Mouse (Mus musculus) heart, embryonic 11.5 days (tissue): ENCODE data around the gene Flvcr2. TPM values are rescaled to one million over a fixed set of nuclear protein-coding genes. Genes with fewer than 3 reads are reported as not detected.

Experiments used
- ATAC-seq: fragments of 200-750 bp; cut with Nextera tagmentation; replicated peaks from 2 replicates; pipeline ENCODE4 v1.8.0; 2017; ENCODE audit warnings: moderate library complexity; ENCODE audit not compliant: insufficient number of reproducible peaks, low FRiP score, low TSS enrichment
- H3K27ac ChIP-seq: fragments of 300-500 bp; sonication (generic); 2 replicates; pipeline ENCODE4 v1.5.1; 2014; ENCODE audit warnings: mild to moderate bottlenecking, low read depth, low read length
- H3K27me3 ChIP-seq: fragments of 300-500 bp; sonication (generic); 2 replicates; pipeline ENCODE4 v1.6.1; 2014; ENCODE audit warnings: mild to moderate bottlenecking, low read length, mixed read lengths; ENCODE audit not compliant: control insufficient read depth, insufficient read depth
- H3K36me3 ChIP-seq: fragments of 300-500 bp; sonication (generic); 2 replicates; pipeline ENCODE4 v1.6.1; 2014; ENCODE audit warnings: mild to moderate bottlenecking, low read length, moderate library complexity, mixed read lengths; ENCODE audit not compliant: control insufficient read depth, insufficient read depth
- H3K4me1 ChIP-seq: fragments of 300-500 bp; sonication (generic); 2 replicates; pipeline ENCODE4 v1.6.1; 2014; ENCODE audit warnings: low read length; ENCODE audit not compliant: control insufficient read depth, insufficient read depth
- H3K4me2 ChIP-seq: fragments of 300-500 bp; sonication (generic); 2 replicates; pipeline ENCODE4 v1.6.1; 2014; ENCODE audit warnings: mild to moderate bottlenecking, moderate library complexity
- H3K4me3 ChIP-seq: fragments of 300-500 bp; sonication (generic); 2 replicates; pipeline ENCODE4 v1.5.1; 2014; ENCODE audit warnings: low read depth, low read length
- H3K9ac ChIP-seq: fragments of 300-500 bp; sonication (generic); 2 replicates; pipeline ENCODE4 v1.6.1; 2014; ENCODE audit warnings: mild to moderate bottlenecking, low read depth, low read length, moderate library complexity
- H3K9me3 ChIP-seq: fragments of 300-500 bp; sonication (generic); replicated peaks from 2 replicates; pipeline ENCODE4 v1.6.1; 2016; ENCODE audit warnings: low read length; ENCODE audit not compliant: control insufficient read depth
- WGBS: fragments of 180-500 bp; shearing (Covaris S2); extraction: QIAGEN DNeasy Blood & Tissue Kit; methylation state at CpG from one replicate; pipeline ENCODE4 v1.1.7; 2014; ENCODE audit not compliant: insufficient replicate concordance; 5-methylcytosine and 5-hydroxymethylcytosine counted together
- polyA plus RNA-seq: library from polyadenylated mRNA; unstranded; fragments of >200 nt; fragmentation: Nextera tagmentation; extraction: Ambion mirVana; gene quantifications from 2 replicates; pipeline ENCODE4 v1.2.1, GENCODE M21; 2014

Flvcr2 gene
- polyA plus RNA-seq, 1 experiment from 2014 or later, result 5.8 TPM

DNA sequence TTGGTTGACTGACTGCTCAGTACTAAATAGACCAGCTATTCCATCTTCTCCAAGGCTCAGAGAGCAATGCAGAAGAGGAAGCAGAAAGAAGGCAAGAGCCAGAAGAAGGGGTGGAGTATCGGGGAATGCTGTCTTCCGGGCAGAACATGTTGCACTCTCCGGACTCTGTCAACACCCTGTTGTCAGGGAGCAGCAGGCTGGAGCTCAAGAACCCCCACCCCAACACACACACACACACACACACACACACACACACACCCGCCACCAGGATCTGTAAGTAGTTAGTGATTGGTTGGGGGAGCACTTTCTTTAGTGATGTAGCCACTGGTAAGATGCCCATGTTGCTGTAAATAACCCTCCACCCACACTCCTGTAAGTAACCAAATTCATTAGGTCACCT lies 21.0 kb upstream of the Flvcr2 start:
- Histone ChIP-seq H3K9ac (no peak overlapping the region), H3K36me3 (no peaks in the 10 kb centered on the region), H3K9me3 (no peaks in the 10 kb centered on the region), H3K27me3 (no peaks in the 10 kb centered on the region), H3K27ac (no peak overlapping the region), H3K4me2 (no peak overlapping the region), H3K4me1 (peaks cover 6% of the 10 kb centered on the region; the same call in 1 of the 2 replicates), H3K4me3 (no peak overlapping the region)
- no peak for ATAC-seq
- WGBS, result 36% methylated on average over 4 of the region's 4 CpGs

DNA sequence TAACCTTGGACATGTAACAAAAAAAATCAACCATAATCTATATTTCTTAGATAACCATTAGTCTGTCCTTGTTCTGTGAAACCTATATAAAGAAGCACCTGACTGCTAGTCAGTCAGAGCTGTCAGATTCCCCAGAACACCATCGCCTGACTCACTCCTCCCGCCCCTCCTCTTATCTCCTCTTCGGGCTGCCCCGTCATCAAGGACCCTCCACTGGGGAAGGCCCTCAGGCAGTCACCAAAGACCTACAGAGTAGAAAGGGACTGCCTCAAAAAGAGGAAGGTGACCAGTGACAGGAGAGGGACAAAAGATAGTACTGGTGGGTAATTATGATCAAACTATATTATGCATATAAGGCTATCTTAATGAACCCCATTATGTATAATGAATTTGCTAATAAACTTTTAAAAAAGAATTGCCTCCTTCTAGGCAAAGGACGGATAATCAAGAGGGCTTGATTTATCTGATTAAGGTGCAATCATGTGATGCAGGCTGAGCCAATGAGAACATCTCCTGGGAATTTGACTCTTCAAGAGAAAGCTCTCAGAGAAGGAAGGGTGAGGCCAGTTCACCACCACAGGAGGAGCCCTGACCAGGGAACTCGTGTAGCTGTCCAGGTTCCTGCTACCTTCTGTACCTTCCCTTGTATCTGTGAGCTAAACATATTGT lies 19.5 kb upstream of the Flvcr2 start:
- WGBS, result 39% methylated on average over 6 of the region's 6 CpGs

GRCm38 (mm10) chr12:85728181-85728580 lies 18.2 kb upstream of the Flvcr2 start:
- Histone ChIP-seq H3K9me3 (no peaks in the 10 kb centered on the region), H3K4me1 (peaks cover 6% of the 10 kb centered on the region; the same call in 1 of the 2 replicates), H3K27ac (no peak overlapping the region), H3K9ac (no peak overlapping the region), H3K36me3 (no peaks in the 10 kb centered on the region), H3K27me3 (no peaks in the 10 kb centered on the region), H3K4me2 (no peak overlapping the region), H3K4me3 (no peak overlapping the region)
- 82% methylated on average over 7 of the region's 7 CpGs for WGBS
- ATAC-seq, result no peak

More for the DNA sequence above, 19.5 kb upstream of the Flvcr2 start:
- H3K4me2 ChIP-seq, result no peak overlapping the region
- H3K4me1 ChIP-seq, result peaks cover 6% of the 10 kb centered on the region; the same call in 1 of the 2 replicates
- no peak overlapping the region for H3K4me3 ChIP-seq
- no peak overlapping the region for H3K9ac ChIP-seq
- no peaks in the 10 kb centered on the region for H3K36me3 ChIP-seq
- H3K27ac ChIP-seq, result no peak overlapping the region
- ATAC-seq, result no peak
- H3K9me3 ChIP-seq, result no peaks in the 10 kb centered on the region
- H3K27me3 ChIP-seq, result no peaks in the 10 kb centered on the region

DNA sequence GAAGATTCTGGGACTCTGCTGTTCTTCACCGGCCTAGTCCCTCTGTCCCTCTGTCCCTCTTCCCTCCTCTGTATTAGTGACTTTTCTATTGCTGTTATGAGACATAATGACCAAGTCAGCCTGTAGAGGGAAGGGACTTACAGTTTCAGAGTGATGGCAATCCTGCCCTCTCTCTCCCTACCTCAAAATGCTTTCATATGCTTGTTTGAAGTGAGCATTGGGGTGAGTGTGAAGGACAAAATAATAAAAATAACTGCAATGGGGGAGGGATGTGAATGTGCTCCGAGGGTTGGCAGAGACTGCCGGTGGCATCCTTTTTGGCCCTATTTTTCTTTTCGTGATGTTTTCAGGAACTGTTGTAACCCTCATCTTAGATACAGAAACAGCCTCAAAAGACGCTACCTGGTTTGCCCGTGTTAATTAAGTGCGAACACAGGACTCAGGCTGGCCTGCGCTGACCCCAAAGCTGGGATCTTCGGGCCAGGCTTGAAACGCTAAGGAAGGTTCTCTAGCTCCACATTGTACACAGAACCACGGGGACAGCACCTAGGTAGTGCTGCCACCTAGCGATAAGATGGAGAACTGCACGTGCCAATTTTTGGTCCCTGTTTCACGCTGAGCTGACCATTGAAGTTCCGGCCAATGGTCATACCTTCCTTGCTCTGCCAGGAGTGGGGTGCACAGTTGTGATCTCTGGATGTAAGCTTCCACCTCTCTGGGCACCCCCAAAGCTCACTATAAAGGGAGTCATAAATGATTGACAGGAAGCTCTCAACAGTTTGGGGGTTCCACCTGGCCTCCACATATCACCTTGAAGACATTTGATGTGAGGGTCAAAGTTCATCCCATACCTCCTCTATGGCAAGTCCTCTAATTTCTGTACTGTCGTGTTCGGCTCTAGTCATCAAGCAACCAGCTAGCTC lies 17.1 kb upstream of the Flvcr2 start:
- Histone ChIP-seq H3K27me3 (no peaks in the 10 kb centered on the region), H3K9ac (no peak overlapping the region), H3K27ac (no peak overlapping the region), H3K4me2 (no peak overlapping the region), H3K9me3 (peaks cover 2% of the 10 kb centered on the region; the same call in 1 of the 2 replicates), H3K36me3 (no peaks in the 10 kb centered on the region), H3K4me3 (no peak overlapping the region), H3K4me1 (peaks cover 6% of the 10 kb centered on the region; the same call in 1 of the 2 replicates)
- ATAC-seq, result no peak; the same call in 1 of the 2 replicates
- 37% methylated on average over 17 of the region's 17 CpGs for WGBS

DNA sequence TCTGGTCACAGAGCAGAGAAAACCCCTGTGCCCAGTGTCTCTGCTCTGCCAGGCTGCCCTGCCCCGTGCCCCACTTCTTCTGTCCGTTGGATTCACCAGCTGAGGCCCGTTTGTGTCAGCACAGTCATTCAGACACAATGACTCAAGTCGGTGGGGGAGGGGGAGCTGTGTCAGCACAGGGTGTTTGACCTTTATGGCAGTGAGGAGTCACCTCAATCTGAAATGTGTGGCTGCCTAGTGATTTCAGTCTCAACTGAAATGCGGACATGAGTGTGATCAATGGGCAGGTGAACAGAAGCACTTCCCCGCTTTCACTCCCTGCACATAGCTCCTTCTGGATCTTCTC lies 16.4 kb upstream of the Flvcr2 start:
- no peak overlapping the region for H3K9ac ChIP-seq
- H3K4me2 ChIP-seq, result no peak overlapping the region
- H3K36me3 ChIP-seq, result no peaks in the 10 kb centered on the region
- H3K9me3 ChIP-seq, result peaks cover 2% of the 10 kb centered on the region; the same call in 1 of the 2 replicates
- H3K27ac ChIP-seq, result no peak overlapping the region
- H3K4me1 ChIP-seq, result peaks cover 5% of the 10 kb centered on the region; the same call in 1 of the 2 replicates
- 54% methylated on average over 6 of the region's 6 CpGs for WGBS
- no peak for ATAC-seq
- H3K4me3 ChIP-seq, result no peak overlapping the region
- H3K27me3 ChIP-seq, result no peaks in the 10 kb centered on the region

DNA sequence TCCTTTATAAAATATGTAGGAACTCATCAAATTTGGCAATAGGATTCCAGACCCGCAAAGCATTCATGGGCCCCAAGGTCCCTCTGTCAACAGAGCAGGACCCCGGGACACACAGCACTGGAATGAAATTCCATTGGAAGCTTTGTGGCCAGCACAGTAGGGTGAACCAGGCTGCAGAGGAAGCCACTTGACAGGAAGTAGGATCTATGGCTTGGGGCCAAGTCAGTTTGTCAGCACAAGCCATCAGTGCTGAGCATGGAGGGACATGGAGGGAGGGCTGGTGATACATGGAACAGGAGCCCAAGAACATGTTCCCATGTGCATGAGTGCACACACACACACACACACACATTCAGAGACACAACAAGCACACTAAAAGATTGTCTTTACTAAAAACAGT lies 10.1 kb upstream of the Flvcr2 start:
- H3K9ac ChIP-seq, result no peak overlapping the region
- ATAC-seq, result no peak
- WGBS, result 79% methylated on average over 2 of the region's 2 CpGs
- H3K4me1 ChIP-seq, result no peaks in the 10 kb centered on the region
- H3K27ac ChIP-seq, result no peak overlapping the region
- H3K36me3 ChIP-seq, result no peaks in the 10 kb centered on the region
- no peak overlapping the region for H3K4me3 ChIP-seq
- H3K27me3 ChIP-seq, result no peaks in the 10 kb centered on the region
- no peak overlapping the region for H3K4me2 ChIP-seq
- peaks cover 2% of the 10 kb centered on the region; the same call in 1 of the 2 replicates for H3K9me3 ChIP-seq

GRCm38 (mm10) chr12:85736960-85737359 lies 9.4 kb upstream of the Flvcr2 start:
- no peaks in the 10 kb centered on the region for H3K4me1 ChIP-seq
- no peak overlapping the region for H3K4me3 ChIP-seq
- no peak overlapping the region for H3K27ac ChIP-seq
- WGBS, result 84% methylated on average over 3 of the region's 3 CpGs
- ATAC-seq, result no peak
- peaks cover 2% of the 10 kb centered on the region; the same call in 1 of the 2 replicates for H3K9me3 ChIP-seq
- no peaks in the 10 kb centered on the region for H3K36me3 ChIP-seq
- H3K4me2 ChIP-seq, result no peak overlapping the region
- H3K27me3 ChIP-seq, result no peaks in the 10 kb centered on the region
- no peak overlapping the region for H3K9ac ChIP-seq

- Histone ChIP-seq H3K9me3 (no peaks in the 10 kb centered on the region), H3K4me2 (peak overlapping the region; percentile 98), H3K27me3 (peaks cover 7% of the 10 kb centered on the region), H3K27ac (no peak overlapping the region), H3K4me1 (peaks cover 5% of the 10 kb centered on the region), H3K9ac (peak overlapping the region; percentile 68), H3K36me3 (no peaks in the 10 kb centered on the region), H3K4me3 (peak overlapping the region; percentile 46)
- peak; percentile 20 for ATAC-seq
- 21% methylated on average over 21 of the region's 21 CpGs for WGBS
Observed at GRCm38 (mm10) chr12:85746696-85747219, 419 bp downstream of the Flvcr2 start.
